In the genomic region with DNA sequence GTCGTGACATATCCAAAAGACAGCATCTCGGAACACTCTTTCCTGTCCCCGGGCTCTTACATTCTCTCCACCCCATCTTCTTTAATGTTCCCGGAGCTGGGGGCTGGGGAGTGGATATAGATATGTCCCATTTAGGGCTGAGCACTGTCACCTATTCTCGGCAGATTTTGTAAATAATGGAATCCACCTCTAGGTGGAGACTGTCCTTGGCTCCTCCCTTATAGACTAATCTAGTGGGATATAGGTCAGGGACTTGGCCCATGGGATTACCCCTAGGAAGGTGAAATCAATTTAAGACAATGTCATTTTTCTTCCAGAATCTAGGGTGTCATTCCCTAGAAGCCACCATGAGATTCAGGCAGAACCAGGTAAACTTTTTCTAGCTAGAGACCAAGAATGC, we compare ENCODE assay signal across 8 mouse cellular contexts. TPM values are rescaled to one million over a fixed set of nuclear protein-coding genes. Genes with fewer than 3 reads are reported as not detected.
A peak's percentile ranks its signal among the peaks of the same experiment; 100 is the strongest.
DNase-seq lines count a peak whose midpoint lies in the region; ATAC-seq and TF ChIP-seq lines count a peak whose summit lies in the region.

No protein-coding gene starts in this region.

- ATAC-seq in heart, embryonic 12.5 days (ENCODE audit: insufficient number of reproducible peaks, low FRiP score), result no peak
- no peak for ATAC-seq in liver, embryonic 12.5 days
- no peak for ATAC-seq in stomach, embryonic 16.5 days (ENCODE audit: insufficient read depth, low FRiP score)

- TF ChIP-seq CTCF in MEL (IDR thresholded peaks at IDR 0.05 in 2 of 3, conservative IDR thresholded peaks at IDR 0.05 in 1 of 3; ENCODE audit: control insufficient read depth in 1 of 3, insufficient read depth in 1 of 3, low read depth in 2 of 3, low read length in 3 of 3, poor library complexity in 1 of 3, severe bottlenecking in 1 of 3), result peak in 2 of 3 experiments; percentile 35 to 46; a peak in 4 of 6 replicates

- intact Hi-C loops in gastrocnemius, postnatal 36 days (cut with DNase I), result no loop called here

- no peak for DNase-seq in heart, postnatal 4 days
- DNase-seq in MEL (ENCODE audit: low read depth, low spot score), result peak; percentile 71
- DNase-seq in forebrain, embryonic 10.5 days (ENCODE audit: extremely low spot score, low spot score), result no peak
- DNase-seq in gastrocnemius, postnatal 36 days, result no peak
- DNase-seq in urinary bladder, adult 2 months (ENCODE audit: low spot score), result no peak

- H3K27me3 ChIP-seq in heart, embryonic 12.5 days (replicated peaks), result no peaks in the 10 kb centered on the region
- no peaks in the 10 kb centered on the region for H3K27me3 ChIP-seq in MEL (ENCODE audit: control insufficient read depth in 1 of 2, insufficient read depth in 2 of 2, low read length in 2 of 2)
- H3K27me3 ChIP-seq in forebrain, embryonic 10.5 days (ENCODE audit: poor library complexity, severe bottlenecking), result peaks cover 6% of the 10 kb centered on the region; the same call in 1 of the 2 replicates
- H3K27me3 ChIP-seq in liver, embryonic 12.5 days (replicated peaks), result no peaks in the 10 kb centered on the region
- no peaks in the 10 kb centered on the region for H3K27me3 ChIP-seq in stomach, embryonic 16.5 days (ENCODE audit: control insufficient read depth, insufficient read depth, low read length)

- H3K36me3 ChIP-seq in heart, embryonic 12.5 days, result peaks cover 3% of the 10 kb centered on the region; the same call in 1 of the 2 replicates
- peaks cover 0 to 47% of the 10 kb centered on the region in 2 experiments; a peak in 2 of 4 replicates for H3K36me3 ChIP-seq in MEL (ENCODE audit: control insufficient read depth in 1 of 2, insufficient read depth in 2 of 2, low read length in 2 of 2)
- 0 out of 2 replicates have a peak, but pooled peaks cover 3% of the 10 kb centered on the region for H3K36me3 ChIP-seq in forebrain, embryonic 10.5 days (replicated peaks)
- peaks cover 7% of the 10 kb centered on the region for H3K36me3 ChIP-seq in liver, embryonic 12.5 days
- no peaks in the 10 kb centered on the region for H3K36me3 ChIP-seq in stomach, embryonic 16.5 days (ENCODE audit: control insufficient read depth, insufficient read depth, low read length)

- TF ChIP-seq EP300 in MEL (IDR thresholded peaks at IDR 0.05; ENCODE audit: low read depth in 1 of 2, low read length in 2 of 2), result no peak

- H3K4me2 ChIP-seq in heart, embryonic 12.5 days, result peak overlapping the region; percentile 81
- H3K4me2 ChIP-seq in liver, embryonic 12.5 days, result peak overlapping the region; percentile 90
- H3K4me2 ChIP-seq in stomach, embryonic 16.5 days (ENCODE audit: low read depth, low read length), result peak overlapping the region; percentile 75

- no peak for TF ChIP-seq POLR2A in MEL (IDR thresholded peaks at IDR 0.05; ENCODE audit: control insufficient read depth in 1 of 2, insufficient read depth in 1 of 2, low read depth in 1 of 2, low read length in 2 of 2, poor library complexity in 1 of 2)

- H3K79me2 ChIP-seq in MEL (ENCODE audit: control insufficient read depth, insufficient read depth, low read length, poor library complexity), result peaks cover 27% of the 10 kb centered on the region

- no peaks in the 10 kb centered on the region for H3K9me3 ChIP-seq in heart, embryonic 12.5 days (replicated peaks)
- no peaks in the 10 kb centered on the region for H3K9me3 ChIP-seq in MEL (replicated peaks; ENCODE audit: insufficient read depth, low read length)
- no peaks in the 10 kb centered on the region for H3K9me3 ChIP-seq in forebrain, embryonic 10.5 days
- H3K9me3 ChIP-seq in liver, embryonic 12.5 days (replicated peaks), result no peaks in the 10 kb centered on the region
- H3K9me3 ChIP-seq in stomach, embryonic 16.5 days (replicated peaks; ENCODE audit: control insufficient read depth, low read length), result no peaks in the 10 kb centered on the region

- 0 out of 2 replicates have a peak overlapping the region, but pooled peaks have one; percentile 59 for H3K9ac ChIP-seq in heart, embryonic 12.5 days
- peak overlapping the region; percentile 70 for H3K9ac ChIP-seq in MEL (ENCODE audit: control insufficient read depth, low read depth, low read length, poor library complexity, severe bottlenecking)
- H3K9ac ChIP-seq in liver, embryonic 12.5 days, result peak overlapping the region; percentile 57
- peak overlapping the region; percentile 69; the same call in 1 of the 2 replicates for H3K9ac ChIP-seq in stomach, embryonic 16.5 days (ENCODE audit: low read length)

- TF ChIP-seq RAD21 in MEL (IDR thresholded peaks at IDR 0.05; ENCODE audit: low read depth, low read length), result no peak

- peak overlapping the region; percentile 93 for H3K4me3 ChIP-seq in heart, embryonic 12.5 days
- peak overlapping the region; percentile 69 to 86 for H3K4me3 ChIP-seq in MEL (ENCODE audit: control insufficient read depth in 1 of 2, insufficient read depth in 1 of 2, low read depth in 2 of 2, low read length in 2 of 2)
- peak overlapping the region; percentile 93 for H3K4me3 ChIP-seq in forebrain, embryonic 10.5 days
- peak overlapping the region; percentile 97 for H3K4me3 ChIP-seq in liver, embryonic 12.5 days
- peak overlapping the region; percentile 96 for H3K4me3 ChIP-seq in stomach, embryonic 16.5 days (replicated peaks; ENCODE audit: low read length)

- H3K27ac ChIP-seq in heart, embryonic 12.5 days (ENCODE audit: poor library complexity, severe bottlenecking), result no peak overlapping the region
- peak overlapping the region; percentile 72; the same call in 1 of the 2 replicates for H3K27ac ChIP-seq in MEL (ENCODE audit: control insufficient read depth, low read depth, low read length)
- no peak overlapping the region for H3K27ac ChIP-seq in forebrain, embryonic 10.5 days
- H3K27ac ChIP-seq in liver, embryonic 12.5 days, result peak overlapping the region; percentile 99; the same call in 1 of the 2 replicates
- H3K27ac ChIP-seq in stomach, embryonic 16.5 days (ENCODE audit: low read length), result no peak overlapping the region

- H3K4me1 ChIP-seq in heart, embryonic 12.5 days (replicated peaks), result peaks cover 23% of the 10 kb centered on the region
- peaks cover 10 to 40% of the 10 kb centered on the region in 2 experiments for H3K4me1 ChIP-seq in MEL (ENCODE audit: control insufficient read depth in 1 of 2, insufficient read depth in 2 of 2, low read length in 2 of 2)
- peaks cover 44% of the 10 kb centered on the region for H3K4me1 ChIP-seq in forebrain, embryonic 10.5 days
- peaks cover 54% of the 10 kb centered on the region for H3K4me1 ChIP-seq in liver, embryonic 12.5 days
- H3K4me1 ChIP-seq in stomach, embryonic 16.5 days (ENCODE audit: control insufficient read depth, insufficient read depth, low read length), result peaks cover 15% of the 10 kb centered on the region; the same call in 1 of the 2 replicates

- 42% methylated on average over 5 of the region's 5 CpGs for WGBS in heart, embryonic 12.5 days
- WGBS in forebrain, embryonic 10.5 days, result 44% methylated on average over 5 of the region's 5 CpGs
- 30% methylated on average over 5 of the region's 5 CpGs for WGBS in liver, embryonic 12.5 days (ENCODE audit: insufficient replicate concordance)
- WGBS in stomach, embryonic 16.5 days, result 50% methylated on average over 5 of the region's 5 CpGs

TF ChIP-seq in MEL, 35 proteins besides CTCF, POLR2A, EP300 and RAD21 (continues in another document):
- TF ChIP-seq CHD2 (IDR thresholded peaks at IDR 0.05; ENCODE audit: low read length), result no peak
- TF ChIP-seq TAL1 (IDR thresholded peaks at IDR 0.05; ENCODE audit: low read length), result no peak
- no peak for TF ChIP-seq ZKSCAN1 (IDR thresholded peaks at IDR 0.05; ENCODE audit: low read depth, low read length)
- TF ChIP-seq MYB (IDR thresholded peaks at IDR 0.05; ENCODE audit: low read depth, low read length), result no peak
- TF ChIP-seq TBP (IDR thresholded peaks at IDR 0.05; ENCODE audit: low read depth, low read length), result no peak
- no peak for TF ChIP-seq SMC3 (IDR thresholded peaks at IDR 0.05; ENCODE audit: low read depth, low read length)

RNA-seq across cellular contexts. Expression of a gene that starts 0.7 kb away (rescaled TPM):
- polyA plus RNA-seq in heart, embryonic 12.5 days (2016; fragmentation: Nextera tagmentation; extraction: Ambion mirVana), result 15.8 and 18.8 TPM in 2 replicates
- 10 to 100 TPM; 23.9 to 24.0 TPM for total RNA-seq in heart, postnatal 4 days (2021)
- total RNA-seq in MEL (2012; rRNA removed), result 6.1 and 6.5 TPM in 2 replicates
- 10 to 100 TPM in 1 of 2 experiments, not detected in 1; 16.1 TPM for polyA plus RNA-seq in MEL (2012; ENCODE audit: insufficient read depth in 1 of 2, insufficient read length in 2 of 2, low read depth in 1 of 2, low replicate concordance in 2 of 2, missing spikeins in 1 of 2)
- polyA plus RNA-seq in forebrain, embryonic 10.5 days (2016; fragmentation: Nextera tagmentation; extraction: Ambion mirVana), result 31.9 and 36.0 TPM in 2 replicates
- 7.0 and 7.4 TPM in 2 replicates for polyA plus RNA-seq in liver, embryonic 12.5 days (2016; fragmentation: Nextera tagmentation; extraction: Ambion mirVana)
- 25.3 and 25.6 TPM in 2 replicates for polyA plus RNA-seq in stomach, embryonic 16.5 days (2015; fragmentation: Nextera tagmentation; extraction: Ambion mirVana)
- total RNA-seq in gastrocnemius, postnatal 36 days (2021), result 1 to 10 TPM; 5.4 to 7.5 TPM
- polyA plus RNA-seq in urinary bladder, adult 2 months (2012; rRNA removed), result 18.2 and 20.5 TPM in 2 replicates

RNA-seq across cellular contexts. Expression of a gene that starts 0.8 kb away (rescaled TPM):
- polyA plus RNA-seq in heart, embryonic 12.5 days (2016; fragmentation: Nextera tagmentation; extraction: Ambion mirVana), result 44.2 and 45.9 TPM in 2 replicates
- 10 to 100 TPM; 67.6 to 72.3 TPM for total RNA-seq in heart, postnatal 4 days (2021)
- total RNA-seq in MEL (2012; rRNA removed), result 47.0 and 56.0 TPM in 2 replicates
- polyA plus RNA-seq in MEL (2012; ENCODE audit: insufficient read depth in 1 of 2, insufficient read length in 2 of 2, low read depth in 1 of 2, low replicate concordance in 2 of 2, missing spikeins in 1 of 2), result 100 to 1,000 TPM in 1 of 2 experiments, 10 to 100 TPM in 1; 47.0 to 402 TPM
- polyA plus RNA-seq in forebrain, embryonic 10.5 days (2016; fragmentation: Nextera tagmentation; extraction: Ambion mirVana), result 21.0 and 22.9 TPM in 2 replicates
- 74.8 and 75.0 TPM in 2 replicates for polyA plus RNA-seq in liver, embryonic 12.5 days (2016; fragmentation: Nextera tagmentation; extraction: Ambion mirVana)
- polyA plus RNA-seq in stomach, embryonic 16.5 days (2015; fragmentation: Nextera tagmentation; extraction: Ambion mirVana), result 35.7 and 36.2 TPM in 2 replicates
- 10 to 100 TPM; 52.0 to 62.9 TPM for total RNA-seq in gastrocnemius, postnatal 36 days (2021)
- polyA plus RNA-seq in urinary bladder, adult 2 months (2012; rRNA removed), result 80.0 and 81.1 TPM in 2 replicates

RNA-seq across cellular contexts. Expression of a gene that starts 57.9 kb away (rescaled TPM):
- not detected in 2 replicates for polyA plus RNA-seq in heart, embryonic 12.5 days (2016; fragmentation: Nextera tagmentation; extraction: Ambion mirVana)
- not detected for total RNA-seq in heart, postnatal 4 days (2021)
- total RNA-seq in MEL (2012; rRNA removed), result not detected in 2 replicates
- polyA plus RNA-seq in MEL (2012; ENCODE audit: insufficient read depth in 1 of 2, insufficient read length in 2 of 2, low read depth in 1 of 2, low replicate concordance in 2 of 2, missing spikeins in 1 of 2), result not detected
- polyA plus RNA-seq in forebrain, embryonic 10.5 days (2016; fragmentation: Nextera tagmentation; extraction: Ambion mirVana), result 0.10 TPM in 1 of 2 replicates, not detected in the other
- polyA plus RNA-seq in liver, embryonic 12.5 days (2016; fragmentation: Nextera tagmentation; extraction: Ambion mirVana), result not detected in 2 replicates
- polyA plus RNA-seq in stomach, embryonic 16.5 days (2015; fragmentation: Nextera tagmentation; extraction: Ambion mirVana), result not detected in 2 replicates
- total RNA-seq in gastrocnemius, postnatal 36 days (2021), result not detected
- not detected in 2 replicates for polyA plus RNA-seq in urinary bladder, adult 2 months (2012; rRNA removed)

Comparison
In these comparisons a context has a peak if more than half of its experiments do, and no peak if none do; other contexts are left out.
1. H3K27ac ChIP-seq: peak in MEL (single experiment) and liver, embryonic 12.5 days (single experiment); none in heart, embryonic 12.5 days (single experiment), forebrain, embryonic 10.5 days (single experiment) and stomach, embryonic 16.5 days (single experiment).
2. Peak in every context shown above with its lines, with median percentiles within 50 percentile points of each other: H3K4me2 ChIP-seq, H3K4me3 ChIP-seq and H3K9ac ChIP-seq.